Mouse (Mus musculus) heart, postnatal 14 days (tissue): ENCODE results near the gene Amfr. TPM values are rescaled to one million over a fixed set of nuclear protein-coding genes. Genes with fewer than 3 reads are reported as not detected.

Experiments
- DNase-seq, 2 experiments: peaks; one replicate each; pipeline ENCODE4 v3.0.0; 2021 to 2022
- intact Hi-C: fragments of 180-260 bp; cut with DNase I; formaldehyde crosslinking; loops from one replicate; pipeline ENCODE4 v1.15.1; 2025
- total RNA-seq, 2 experiments: library from RNA; stranded (reverse); gene quantifications; 2 replicates each; pipeline ENCODE4 v1.2.3; 2021

Gene Amfr
- total RNA-seq, 2 experiments from 2014 or later, result 108 to 112 TPM

DNA sequence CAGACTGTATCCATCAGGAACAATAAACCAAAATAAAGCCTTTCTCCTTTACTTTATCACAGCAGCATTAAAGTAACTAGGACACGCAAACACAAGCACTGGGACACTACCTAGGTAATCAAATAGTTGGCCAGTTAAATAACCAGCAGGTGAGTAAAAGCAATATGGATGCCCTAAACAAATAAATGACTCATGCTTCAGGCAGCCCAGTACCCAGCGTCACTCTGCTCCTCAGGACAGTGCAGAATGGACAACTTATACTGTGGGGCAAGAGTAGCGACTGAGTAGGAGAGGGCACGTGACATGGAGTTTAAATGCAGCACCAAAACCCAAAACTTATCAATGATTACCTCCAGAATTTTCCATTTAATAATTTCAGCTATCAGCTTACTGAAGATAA lies 22.9 kb downstream of the Amfr start:
- intact Hi-C loops, result no loop called here

DNA sequence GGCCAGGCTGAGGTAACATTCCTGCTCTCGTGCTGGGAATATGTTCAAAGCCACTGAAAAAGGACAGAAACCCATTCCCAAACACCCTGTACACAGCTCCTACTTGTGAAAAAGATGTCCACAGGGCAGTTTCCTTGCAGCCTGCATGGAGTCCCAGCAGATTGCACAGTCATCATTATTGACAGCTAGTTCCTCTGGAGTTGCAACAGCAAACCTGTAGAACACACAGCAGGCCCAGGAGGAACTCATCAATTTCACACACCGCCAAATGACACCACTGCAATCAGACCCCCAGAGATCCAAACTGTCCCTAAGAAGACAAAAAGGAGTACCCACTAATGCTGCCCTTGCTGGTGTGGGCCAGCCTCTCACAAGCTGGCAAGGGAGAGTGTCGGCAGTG lies 27.9 kb downstream of the Amfr start:
- intact Hi-C loops, result no loop called here
- DNase-seq, result no peak

More for the DNA sequence above, 22.9 kb downstream of the Amfr start:
- no peak for DNase-seq

DNA sequence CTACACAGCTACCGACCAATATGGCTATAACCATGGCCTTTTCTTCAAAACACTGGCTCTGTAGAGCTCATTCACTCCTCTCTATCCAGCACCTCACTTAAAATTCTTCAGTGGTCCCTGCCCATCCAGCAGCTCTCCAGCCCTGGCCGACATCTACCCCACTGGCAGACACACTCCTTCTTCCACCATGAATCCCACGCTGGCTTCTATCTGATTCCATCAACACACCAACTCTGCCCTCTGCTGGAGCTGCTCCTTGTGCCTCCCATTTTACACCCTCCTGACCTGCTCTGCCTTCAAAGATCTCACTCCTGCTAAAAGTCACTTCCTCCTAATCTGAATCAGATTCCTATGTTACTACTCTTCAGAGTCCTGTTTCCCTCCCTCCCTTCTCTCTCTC lies 28.8 kb downstream of the Amfr start:
- DNase-seq, result no peak
- intact Hi-C loops, result no loop called here

DNA sequence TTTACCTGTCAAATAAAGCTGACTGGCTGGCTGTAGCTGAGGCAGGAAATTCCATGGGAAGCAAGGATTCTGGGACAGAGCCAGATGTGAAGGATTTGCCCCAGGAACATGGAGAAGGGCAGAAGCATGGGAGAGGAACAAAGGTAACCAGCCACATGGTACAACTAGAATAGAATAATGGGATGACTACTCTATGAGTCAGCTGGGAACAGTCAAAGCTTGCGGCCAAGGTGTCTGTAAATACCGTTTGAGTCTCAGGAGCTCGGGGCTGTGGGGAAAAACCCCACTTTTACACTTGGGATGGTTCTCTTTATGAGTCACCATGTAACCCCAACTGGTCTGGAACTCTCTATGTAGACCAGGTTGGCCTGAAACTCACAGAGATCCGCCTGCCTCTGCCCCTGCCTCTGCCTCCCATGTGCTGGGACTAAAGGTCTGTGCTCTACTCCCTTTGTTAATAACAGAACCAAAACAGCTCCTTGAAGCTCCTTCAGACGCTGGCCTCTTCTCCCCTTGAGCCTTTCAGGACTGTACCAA lies 30.9 kb downstream of the Amfr start:
- intact Hi-C loops, result no loop called here
- no peak for DNase-seq

DNA sequence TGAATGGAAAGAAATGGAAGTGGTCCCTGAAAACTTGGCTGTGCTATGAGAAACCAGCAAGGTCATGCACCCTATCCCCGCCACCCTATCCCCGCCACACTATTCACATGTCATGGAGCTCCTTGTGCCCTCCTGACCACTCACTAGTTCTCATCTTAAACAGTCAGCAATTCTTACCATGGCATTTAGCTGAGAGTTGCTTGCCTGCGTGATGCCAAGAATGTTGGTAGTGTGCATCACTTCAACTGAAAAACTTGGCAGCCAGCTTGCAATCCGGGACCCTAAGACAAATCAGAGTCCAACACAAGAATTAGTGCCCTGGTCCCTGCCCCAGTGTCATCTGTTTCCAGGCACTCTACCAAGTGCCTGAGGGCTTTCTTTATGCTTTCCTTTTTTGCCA lies 32.5 kb downstream of the Amfr start:
- intact Hi-C loops, result no loop called here
- DNase-seq, result no peak

DNA sequence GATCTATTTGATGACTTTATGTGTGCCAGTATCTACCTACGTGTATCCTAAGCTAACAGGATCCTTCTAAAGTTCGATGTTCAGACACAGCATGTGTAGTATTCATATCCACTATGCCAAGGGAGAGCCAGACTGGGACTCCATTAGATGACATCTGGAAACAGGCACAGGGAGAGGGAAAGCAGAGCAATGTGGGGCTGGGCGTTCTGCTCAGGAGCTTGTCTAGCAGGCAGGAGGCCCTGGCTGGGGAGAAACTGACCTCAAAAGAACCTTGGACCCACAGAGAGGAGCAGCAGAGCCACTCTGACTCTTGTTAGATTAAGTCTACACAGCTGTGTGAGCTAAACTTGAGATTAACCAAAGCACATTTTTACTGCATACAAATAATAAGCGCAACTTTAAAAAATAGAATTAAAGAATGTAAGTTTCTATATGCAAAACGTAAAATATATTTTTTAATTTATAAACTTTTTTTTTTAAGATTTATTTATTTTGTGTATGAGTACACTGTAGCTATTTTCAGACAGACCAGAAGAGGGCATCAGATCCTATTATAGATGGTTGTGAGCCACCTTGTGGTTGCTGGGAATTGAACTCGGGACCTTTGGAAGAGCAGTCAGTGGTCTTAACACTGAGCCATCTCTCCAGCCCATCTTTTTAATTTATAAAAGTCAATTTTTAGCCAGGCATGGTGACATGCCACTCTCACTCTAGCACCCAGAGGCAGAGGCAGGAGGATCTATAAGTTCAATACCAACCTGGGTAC lies 36.0 kb downstream of the Amfr start:
- peak in 1 of 2 experiments; percentile 31 for DNase-seq
- intact Hi-C loops, result loop anchor here (5.0 kb wide), 1 partner anchor 81 kb away; no protein-coding TSS in a partner anchor

DNA sequence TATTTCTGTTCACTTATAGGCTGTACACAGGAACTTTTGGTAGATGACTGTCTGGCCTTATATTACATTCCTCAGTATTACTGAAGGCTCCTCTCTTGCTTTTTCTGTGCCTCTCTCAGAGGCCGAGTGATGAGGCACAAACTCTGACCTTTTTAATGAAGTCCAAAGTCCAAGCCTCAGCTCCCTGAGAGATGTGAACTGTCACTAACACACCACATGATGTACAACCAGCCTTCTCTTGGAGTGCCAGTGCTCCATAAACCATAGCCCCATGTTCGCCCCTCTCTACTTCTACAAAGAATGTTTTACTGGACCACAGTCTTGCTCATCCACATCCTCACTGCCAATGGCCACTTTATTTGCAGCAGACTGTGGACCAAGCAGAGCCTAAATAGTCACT lies 37.3 kb downstream of the Amfr start:
- DNase-seq, result no peak
- intact Hi-C loops, result loop anchor here (5.0 kb wide), 1 partner anchor 82 kb away; no protein-coding TSS in a partner anchor

DNA sequence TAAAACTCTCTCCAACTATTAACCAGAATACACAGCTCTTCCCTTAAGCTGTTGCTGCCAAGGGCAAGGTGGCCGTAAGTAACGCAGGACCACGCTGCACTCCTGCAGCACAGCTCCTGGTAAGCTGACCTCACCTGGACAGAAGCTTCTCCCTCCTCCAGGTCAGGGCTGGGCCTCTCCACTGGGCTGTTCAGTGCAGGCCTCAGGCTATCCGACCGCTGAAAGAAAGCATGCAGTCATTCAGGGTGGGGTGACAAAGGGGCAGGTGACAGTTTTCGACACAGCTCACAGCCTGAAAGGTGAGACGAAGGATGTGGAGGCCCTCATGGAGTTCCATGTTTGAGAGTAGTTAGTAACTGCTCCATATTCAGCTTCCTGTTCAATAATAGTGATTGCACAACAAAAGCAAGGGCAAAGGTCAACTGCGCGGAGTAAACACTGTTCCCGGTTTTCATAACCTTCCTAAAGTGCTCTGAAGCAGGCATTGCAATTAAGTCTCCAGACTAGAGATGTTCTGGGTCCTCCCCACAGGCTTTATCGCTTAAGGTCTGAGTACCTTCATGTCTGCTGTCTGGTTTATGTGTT lies 37.9 kb downstream of the Amfr start:
- DNase-seq, result no peak
- intact Hi-C loops, result loop anchor here (5.0 kb wide), 1 partner anchor 83 kb away; no protein-coding TSS in a partner anchor

DNA sequence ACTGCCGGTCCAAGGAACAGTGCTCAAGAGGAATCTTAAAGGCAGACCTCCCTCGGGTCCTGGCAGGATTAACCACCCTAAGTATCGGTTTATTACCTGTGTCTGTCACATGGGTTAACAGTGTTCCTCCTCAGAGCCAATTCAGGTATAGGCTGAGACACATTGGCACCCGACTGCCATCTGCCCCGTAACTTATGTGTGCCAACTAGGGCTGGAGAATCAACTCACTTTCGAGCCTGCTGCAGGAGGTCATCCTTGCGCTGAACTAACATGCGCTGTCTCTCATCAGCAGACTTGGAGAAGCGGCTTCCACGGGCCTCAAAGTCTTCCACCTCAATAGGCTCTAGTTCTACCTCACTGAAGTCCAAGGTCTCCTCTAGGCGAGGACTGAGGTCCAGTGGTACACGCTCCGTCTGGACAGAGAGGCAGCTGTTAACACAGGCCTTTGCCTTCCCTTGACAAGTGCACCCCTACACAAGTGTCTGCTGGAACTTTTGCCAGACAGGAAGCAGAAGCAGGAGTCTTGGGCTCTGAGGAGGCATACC lies 38.7 kb downstream of the Amfr start:
- intact Hi-C loops, result no loop called here
- DNase-seq, result no peak

DNA sequence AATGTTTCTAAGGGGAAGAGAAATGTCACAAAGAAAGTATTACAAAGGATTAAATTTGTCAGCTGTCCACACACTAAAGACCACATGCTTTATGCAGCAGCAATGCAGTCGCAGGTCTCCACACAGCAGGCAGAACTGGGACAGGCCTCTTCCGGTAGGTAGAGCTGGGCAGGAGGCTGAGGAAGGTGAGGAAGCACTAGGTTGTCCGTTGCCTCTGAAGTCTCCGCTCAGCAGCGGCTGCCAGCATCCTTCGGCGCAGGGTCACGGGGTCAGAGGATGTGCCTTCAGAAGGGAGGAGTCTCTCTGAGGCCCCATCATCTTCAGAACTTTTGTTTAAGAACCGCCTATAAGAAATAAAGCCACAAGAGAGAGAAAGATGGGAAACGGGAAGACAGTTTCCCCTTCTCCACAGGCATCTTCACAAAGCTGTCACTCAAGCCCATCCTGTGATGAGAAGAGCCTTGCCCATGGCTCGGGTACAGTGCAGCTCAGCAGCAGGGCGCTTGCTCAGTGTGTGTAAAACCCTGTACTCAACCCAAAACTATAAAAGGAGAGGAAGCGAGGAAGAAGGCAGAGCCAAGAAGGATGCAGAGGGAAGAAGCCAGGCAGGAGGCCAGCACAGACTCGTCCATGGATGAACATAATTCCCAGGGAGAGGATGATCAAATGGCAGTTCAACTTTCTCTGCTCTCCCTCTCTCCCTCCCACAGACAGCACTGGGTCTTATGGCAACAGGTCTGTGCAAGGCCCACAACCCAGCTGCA lies 39.5 kb downstream of the Amfr start:
- DNase-seq, result no peak
- intact Hi-C loops, result no loop called here

DNA sequence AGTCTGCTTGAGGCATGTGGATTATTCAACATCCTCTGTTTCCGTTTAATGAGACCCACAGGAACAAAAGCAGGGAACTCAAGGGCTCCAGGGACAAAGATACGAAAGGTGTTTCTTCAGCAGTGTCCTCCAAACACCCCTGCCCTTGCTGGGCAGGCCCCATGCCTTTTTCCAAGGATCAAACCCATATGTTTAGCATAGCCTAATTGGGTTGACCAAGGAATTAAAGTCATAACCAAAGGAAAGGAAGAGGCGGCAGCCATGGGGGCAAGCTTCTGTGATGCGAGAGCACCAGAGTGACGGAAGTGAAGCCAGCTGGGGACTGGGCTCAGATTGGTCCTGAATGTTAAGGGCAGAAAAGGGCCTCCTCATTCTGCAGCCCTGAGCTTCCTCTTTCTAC lies 40.4 kb downstream of the Amfr start:
- intact Hi-C loops, result no loop called here

DNA sequence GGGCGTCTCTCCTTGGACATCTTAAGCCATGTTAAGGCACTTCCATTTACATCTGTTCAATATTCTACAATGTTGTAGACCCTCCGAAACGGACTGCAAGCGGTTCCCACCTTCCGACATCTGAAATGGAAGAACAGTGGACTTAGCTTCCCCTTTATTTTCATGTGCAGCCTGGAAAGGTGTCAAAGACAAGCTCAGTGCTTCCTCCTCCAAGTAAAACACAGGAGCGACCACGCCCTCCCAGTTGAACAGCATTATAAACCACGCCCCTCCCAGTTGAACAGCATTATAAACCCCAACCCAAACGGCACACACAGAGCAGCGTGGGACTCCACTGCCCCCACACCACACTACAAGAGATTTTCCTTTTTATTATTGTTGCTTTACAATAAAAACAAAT lies 41.2 kb downstream of the Amfr start:
- no peak for DNase-seq
- intact Hi-C loops, result no loop called here

More for the DNA sequence above, 40.4 kb downstream of the Amfr start:
- DNase-seq, result no peak

DNA sequence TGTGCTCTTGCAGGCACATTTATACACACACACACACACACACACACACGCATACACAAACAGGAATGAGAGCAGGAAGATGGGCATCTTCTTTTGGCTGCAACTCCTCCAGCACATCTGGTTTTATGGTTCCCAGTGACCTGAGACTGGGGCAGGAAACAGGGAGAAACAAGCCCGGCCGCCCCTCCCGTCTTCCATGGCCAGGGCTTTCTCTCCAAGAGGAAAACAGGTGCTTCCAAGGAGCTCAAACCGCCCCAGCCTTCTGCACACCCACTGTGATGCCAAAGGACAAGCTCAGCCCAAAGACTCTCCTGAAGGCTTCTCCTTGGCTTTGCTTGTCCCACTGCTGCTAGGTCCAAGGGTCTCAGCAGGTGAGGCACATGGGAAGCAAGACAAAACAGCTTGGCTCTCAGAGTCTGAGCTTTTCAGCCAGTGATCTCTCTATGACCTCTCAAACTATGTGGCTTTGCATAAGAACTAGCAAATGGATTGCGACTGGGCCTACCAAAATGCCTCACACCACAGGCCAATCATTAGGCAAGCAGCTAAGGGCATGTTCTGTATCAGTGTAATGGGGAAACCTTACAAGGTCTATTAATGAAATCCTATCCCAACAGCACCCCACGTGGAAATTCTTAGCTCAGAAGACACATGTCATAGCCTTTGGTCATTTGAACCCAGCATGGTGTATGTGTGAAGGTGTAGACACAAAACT lies 42.9 kb downstream of the Amfr start:
- no peak for DNase-seq
- intact Hi-C loops, result no loop called here

DNA sequence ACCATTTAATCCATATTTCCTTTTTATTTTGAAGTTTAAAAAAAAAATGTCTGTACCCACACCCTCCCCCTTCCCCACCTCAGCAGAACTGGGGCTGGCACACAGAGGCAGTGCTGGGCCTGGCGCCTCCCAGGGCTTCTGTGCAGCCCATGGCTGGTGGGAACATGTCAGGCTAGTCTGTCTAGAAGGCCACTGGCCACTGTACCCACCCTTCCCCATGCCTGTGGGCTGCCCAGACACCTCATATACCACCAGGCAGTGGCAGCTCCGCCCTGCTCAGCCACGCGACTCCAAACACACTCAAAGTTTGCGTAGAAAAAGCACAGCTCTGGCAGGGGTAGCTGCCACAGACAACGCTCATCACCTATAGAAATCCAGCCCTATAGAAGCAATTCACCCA lies 44.3 kb downstream of the Amfr start:
- intact Hi-C loops, result no loop called here
- DNase-seq, result no peak

DNA sequence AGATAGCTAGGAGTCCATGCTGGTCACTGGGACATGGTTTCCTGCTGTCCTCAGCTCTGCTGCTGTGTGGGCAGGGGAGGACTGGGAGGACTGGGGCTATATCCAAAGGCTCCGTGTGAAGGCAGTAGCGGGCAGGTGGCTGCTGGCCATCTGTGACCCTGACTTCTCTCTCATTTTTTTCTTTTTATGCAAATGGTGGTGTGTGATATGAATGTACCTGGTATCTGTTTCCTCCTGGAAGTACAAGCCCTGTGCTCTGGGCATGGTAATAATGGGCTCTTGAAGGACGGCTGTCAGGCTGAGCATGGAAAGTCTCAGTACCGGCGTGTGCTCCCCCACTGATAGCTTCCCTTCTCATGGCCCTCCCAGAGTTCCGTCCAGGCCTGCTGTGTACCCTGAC lies 51.7 kb downstream of the Amfr start:
- intact Hi-C loops, result no loop called here
- DNase-seq, result no peak

DNA sequence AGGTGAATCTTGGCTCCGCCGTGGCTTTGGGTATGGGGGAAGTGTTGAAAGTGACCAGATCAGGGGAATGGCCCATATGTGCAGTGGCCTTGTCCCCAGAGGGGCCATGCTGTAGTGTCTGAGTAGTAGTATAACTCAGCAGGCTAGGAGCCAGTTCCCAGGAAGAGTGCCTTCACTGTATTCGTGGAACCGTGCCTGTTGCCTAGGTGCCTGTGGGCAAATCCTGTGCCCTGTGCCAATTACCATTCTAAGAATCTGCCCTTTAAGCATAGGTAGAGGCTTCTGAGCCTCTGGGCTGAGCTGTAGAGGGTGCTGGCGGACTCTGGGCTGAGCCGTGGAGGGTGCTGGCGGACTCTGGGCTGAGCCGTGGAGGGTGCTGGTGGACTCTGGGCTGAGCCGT lies 54.2 kb downstream of the Amfr start:
- intact Hi-C loops, result no loop called here
- DNase-seq, result peak; percentile 28 to 50

DNA sequence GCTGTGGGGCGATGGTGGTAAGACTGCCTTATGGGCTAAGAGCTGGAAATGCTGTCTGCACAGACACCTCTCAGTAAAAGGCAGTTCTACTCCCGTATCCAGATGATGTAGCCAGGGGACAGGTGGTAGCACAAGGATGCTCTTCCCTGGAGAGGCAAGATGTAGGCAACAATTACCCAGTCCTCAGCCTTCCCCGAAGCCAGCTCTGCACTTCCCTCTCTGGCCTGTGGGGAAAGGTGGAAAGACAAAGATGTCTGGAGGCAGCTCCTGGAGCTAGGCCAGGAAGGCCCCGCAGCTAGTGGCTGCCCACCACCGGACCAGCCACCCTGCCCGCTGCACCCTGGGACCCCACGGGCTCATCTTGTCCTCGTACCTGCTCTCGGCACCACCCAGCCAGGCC lies 60.1 kb downstream of the Amfr start:
- intact Hi-C loops, result loop anchor here (5.0 kb wide), 1 partner anchor 105 kb away; no protein-coding TSS in a partner anchor
- DNase-seq, result no peak

DNA sequence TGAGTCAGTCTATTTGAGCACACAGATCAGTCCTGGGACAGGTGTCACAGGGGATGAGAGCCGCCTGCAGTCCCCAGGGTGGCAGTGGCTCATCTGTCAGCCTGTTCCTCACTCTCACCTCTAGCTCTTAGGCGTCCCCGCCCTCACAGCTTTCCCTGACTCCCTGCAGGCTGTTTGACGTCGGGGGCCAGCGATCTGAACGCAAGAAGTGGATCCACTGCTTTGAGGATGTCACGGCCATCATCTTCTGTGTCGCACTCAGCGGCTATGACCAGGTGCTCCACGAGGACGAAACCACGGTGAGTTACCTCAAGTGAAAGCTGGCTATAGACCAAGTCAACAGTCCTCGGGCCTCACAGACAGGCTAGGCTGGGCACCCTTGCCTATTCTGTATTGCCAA lies 62.5 kb downstream of the Amfr start:
- DNase-seq, result no peak
- intact Hi-C loops, result loop anchor here (5.0 kb wide), 1 partner anchor 107 kb away; no protein-coding TSS in a partner anchor

DNA sequence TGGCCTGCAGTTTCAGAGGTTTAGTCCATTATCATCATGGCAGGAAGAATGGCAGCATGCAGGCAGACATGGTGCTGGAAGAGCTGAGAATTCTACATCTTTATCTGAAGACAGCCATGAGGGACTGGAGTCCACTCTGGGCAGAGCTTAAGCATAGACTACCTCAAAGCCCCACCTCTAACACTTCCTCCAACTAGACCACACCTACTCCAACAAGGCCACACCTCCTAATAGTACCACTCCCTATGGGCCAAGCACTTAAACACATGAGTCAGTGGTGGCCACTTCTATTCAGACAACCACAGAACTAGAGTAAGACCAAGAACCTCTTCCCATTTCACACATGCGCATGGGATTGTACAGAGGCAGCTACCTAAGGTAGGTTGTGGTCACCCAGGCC lies 66.2 kb downstream of the Amfr start:
- DNase-seq, result no peak
- intact Hi-C loops, result no loop called here

DNA sequence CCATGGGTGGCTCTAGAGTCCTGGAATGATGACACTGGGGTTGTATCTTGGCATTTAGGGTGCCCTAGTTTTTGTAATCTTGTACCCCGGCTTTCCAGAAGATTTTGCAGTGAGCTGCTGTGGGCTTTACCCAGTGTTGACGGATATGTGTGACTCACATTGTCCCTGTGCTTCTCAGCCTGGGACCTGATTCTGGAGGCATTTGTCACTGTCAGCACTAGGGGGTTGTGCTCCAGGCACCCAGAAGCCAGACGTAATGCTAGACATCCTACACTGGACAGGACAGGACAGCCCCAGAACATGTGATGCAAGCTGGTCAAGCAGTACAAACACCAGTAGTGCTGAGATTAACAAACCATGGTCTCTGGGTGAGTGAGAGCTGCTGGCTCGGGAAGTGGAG lies 66.9 kb downstream of the Amfr start:
- no peak for DNase-seq
- intact Hi-C loops, result no loop called here
